Mouse (Mus musculus): Measurements from ENCODE around the gene Tmem204. TPM values are rescaled to one million over a fixed set of nuclear protein-coding genes. Genes with fewer than 3 reads are reported as not detected.

Tmem204 gene
- total and polyA plus RNA-seq, 2 experiments from 2014 or later, result 8.3 to 11.2 TPM

- WGBS, result 66% methylated on average over 4 of the region's 4 CpGs
- H3K27ac ChIP-seq (ENCODE audit: low read depth, low read length), result no peak overlapping the region
- H3K27me3 ChIP-seq (ENCODE audit: insufficient read depth, low read length), result no peaks in the 10 kb centered on the region
- H3K9ac ChIP-seq (replicated peaks; ENCODE audit: low read length, poor library complexity, severe bottlenecking), result no peak overlapping the region
- TF ChIP-seq CTCF (IDR thresholded peaks at IDR 0.05), result peak; percentile 52
- peak; percentile 7 for DNase-seq (ENCODE audit: low spot score)
- no peak for ATAC-seq (ENCODE audit: low FRiP score)
- H3K4me3 ChIP-seq (ENCODE audit: low read depth, low read length), result no peak overlapping the region
- H3K36me3 ChIP-seq (ENCODE audit: insufficient read depth, low read length), result peaks cover 54% of the 10 kb centered on the region
- no peaks in the 10 kb centered on the region for H3K9me3 ChIP-seq (ENCODE audit: low read length)
- no peaks in the 10 kb centered on the region for H3K4me1 ChIP-seq (ENCODE audit: insufficient read depth, low read length)
- no peak overlapping the region for H3K4me2 ChIP-seq (ENCODE audit: low read depth, low read length, poor library complexity, severe bottlenecking)
Observed at GRCm38 (mm10) chr17:25036183-25036582, 47.2 kb downstream of the Tmem204 start.

GRCm38 (mm10) chr17:25016292-25017132 lies 66.9 kb downstream of the Tmem204 start:
- H3K27me3 ChIP-seq (ENCODE audit: insufficient read depth, low read length), result no peaks in the 10 kb centered on the region
- H3K4me1 ChIP-seq (ENCODE audit: insufficient read depth, low read length), result peaks cover 10% of the 10 kb centered on the region
- peak overlapping the region; percentile 97 for H3K4me2 ChIP-seq (ENCODE audit: low read depth, low read length, poor library complexity, severe bottlenecking)
- peak; percentile 89 for DNase-seq (ENCODE audit: low spot score)
- peak overlapping the region; percentile 65 for H3K9ac ChIP-seq (replicated peaks; ENCODE audit: low read length, poor library complexity, severe bottlenecking)
- TF ChIP-seq CTCF (IDR thresholded peaks at IDR 0.05), result peak; percentile 52
- peaks cover 8% of the 10 kb centered on the region; the same call in 1 of the 2 replicates for H3K36me3 ChIP-seq (ENCODE audit: insufficient read depth, low read length)
- under 1% methylated on average over 55 of the region's 55 CpGs for WGBS
- H3K9me3 ChIP-seq (ENCODE audit: low read length), result no peaks in the 10 kb centered on the region
- ATAC-seq (ENCODE audit: low FRiP score), result peak; percentile 88
- H3K27ac ChIP-seq (ENCODE audit: low read depth, low read length), result peak overlapping the region; percentile 68
- H3K4me3 ChIP-seq (ENCODE audit: low read depth, low read length), result peak overlapping the region; percentile 81

- peaks cover 10% of the 10 kb centered on the region for H3K4me1 ChIP-seq (ENCODE audit: insufficient read depth, low read length)
- DNase-seq (ENCODE audit: low spot score) (peak; percentile 100), ATAC-seq (ENCODE audit: low FRiP score) (peak; percentile 98)
- no peaks in the 10 kb centered on the region for H3K9me3 ChIP-seq (ENCODE audit: low read length)
- peak within 1 kb of the TSS; percentile 75 for H3K9ac ChIP-seq (replicated peaks; ENCODE audit: low read length, poor library complexity, severe bottlenecking)
- peak within 1 kb of the TSS; percentile 81 for H3K4me3 ChIP-seq (ENCODE audit: low read depth, low read length)
- WGBS, result under 1% methylated on average over 59 of the region's 62 CpGs
- H3K36me3 ChIP-seq (ENCODE audit: insufficient read depth, low read length), result peaks cover 12% of the 10 kb centered on the region; the same call in 1 of the 2 replicates
- TF ChIP-seq CTCF (IDR thresholded peaks at IDR 0.05), result no peak
- peak within 1 kb of the TSS; percentile 100 for H3K4me2 ChIP-seq (ENCODE audit: low read depth, low read length, poor library complexity, severe bottlenecking)
- no peaks in the 10 kb centered on the region for H3K27me3 ChIP-seq (ENCODE audit: insufficient read depth, low read length)
- H3K27ac ChIP-seq (ENCODE audit: low read depth, low read length), result peak within 1 kb of the TSS; percentile 77
Observed at GRCm38 (mm10) chr17:25015655-25016291, 67.6 kb downstream of the Tmem204 start, which contains the start of the genes Cramp1l and Ift140. Gene Cramp1l (minus strand): TSS chr17:25015788. Gene Ift140 (plus strand): TSS chr17:25016085.

GRCm38 (mm10) chr17:25014841-25015570 lies 68.4 kb downstream of the Tmem204 start:
- ATAC-seq (ENCODE audit: low FRiP score) (peak; percentile 15; the same call in 1 of the 2 replicates), DNase-seq (ENCODE audit: low spot score) (peak; percentile 45)
- H3K36me3 ChIP-seq (ENCODE audit: insufficient read depth, low read length), result peaks cover 10% of the 10 kb centered on the region; the same call in 1 of the 2 replicates
- peak overlapping the region; percentile 100 for H3K4me2 ChIP-seq (ENCODE audit: low read depth, low read length, poor library complexity, severe bottlenecking)
- no peak for TF ChIP-seq CTCF (IDR thresholded peaks at IDR 0.05)
- H3K4me3 ChIP-seq (ENCODE audit: low read depth, low read length), result peak overlapping the region; percentile 81
- no peaks in the 10 kb centered on the region for H3K27me3 ChIP-seq (ENCODE audit: insufficient read depth, low read length)
- peak overlapping the region; percentile 77 for H3K27ac ChIP-seq (ENCODE audit: low read depth, low read length)
- H3K4me1 ChIP-seq (ENCODE audit: insufficient read depth, low read length), result peaks cover 10% of the 10 kb centered on the region
- WGBS, result under 1% methylated on average over 34 of the region's 39 CpGs
- H3K9me3 ChIP-seq (ENCODE audit: low read length), result no peaks in the 10 kb centered on the region
- H3K9ac ChIP-seq (replicated peaks; ENCODE audit: low read length, poor library complexity, severe bottlenecking), result peak overlapping the region; percentile 75

- H3K27me3 ChIP-seq (ENCODE audit: insufficient read depth, low read length), result no peaks in the 10 kb centered on the region
- peaks cover 10% of the 10 kb centered on the region for H3K4me1 ChIP-seq (ENCODE audit: insufficient read depth, low read length)
- H3K9me3 ChIP-seq (ENCODE audit: low read length), result no peaks in the 10 kb centered on the region
- H3K27ac ChIP-seq (ENCODE audit: low read depth, low read length), result peak overlapping the region; percentile 62
- no peak for ATAC-seq (ENCODE audit: low FRiP score)
- WGBS, result under 1% methylated on average over 55 of the region's 81 CpGs
- H3K4me2 ChIP-seq (ENCODE audit: low read depth, low read length, poor library complexity, severe bottlenecking), result peak overlapping the region; percentile 100
- no peak for TF ChIP-seq CTCF (IDR thresholded peaks at IDR 0.05)
- H3K36me3 ChIP-seq (ENCODE audit: insufficient read depth, low read length), result peaks cover 10% of the 10 kb centered on the region; the same call in 1 of the 2 replicates
- peak overlapping the region; percentile 81 for H3K4me3 ChIP-seq (ENCODE audit: low read depth, low read length)
- H3K9ac ChIP-seq (replicated peaks; ENCODE audit: low read length, poor library complexity, severe bottlenecking), result peak overlapping the region; percentile 75
- peak; percentile 6 for DNase-seq (ENCODE audit: low spot score)
Observed at GRCm38 (mm10) chr17:25013606-25014501, 69.5 kb downstream of the Tmem204 start.

Other genes starting within 250 kb of the Tmem204 start
- gene Hagh, start 243.4 kb downstream of the Tmem204 start, total RNA-seq (2014; rRNA removed), result 73.6 and 119 TPM in 2 replicates
- gene Hagh, start 243.4 kb downstream of the Tmem204 start, polyA plus RNA-seq (2015; fragmentation: Nextera tagmentation; extraction: Ambion mirVana), result 74.0 and 79.5 TPM in 2 replicates
- 11.7 and 14.0 TPM in 2 replicates for gene Fahd1, start 233.2 kb downstream of the Tmem204 start, total RNA-seq (2014; rRNA removed)
- gene Fahd1, start 233.2 kb downstream of the Tmem204 start, polyA plus RNA-seq (2015; fragmentation: Nextera tagmentation; extraction: Ambion mirVana), result 18.2 and 20.8 TPM in 2 replicates
- gene Igfals, start 217.6 kb downstream of the Tmem204 start, total RNA-seq (2014; rRNA removed), result 0.28 TPM in 1 of 2 replicates, not detected in the other
- gene Igfals, start 217.6 kb downstream of the Tmem204 start, polyA plus RNA-seq (2015; fragmentation: Nextera tagmentation; extraction: Ambion mirVana), result 0.31 TPM in 1 of 2 replicates, not detected in the other
- gene Nubp2, start 197.2 kb downstream of the Tmem204 start, total RNA-seq (2014; rRNA removed), result 39.6 and 60.2 TPM in 2 replicates
- 55.8 and 63.9 TPM in 2 replicates for gene Nubp2, start 197.2 kb downstream of the Tmem204 start, polyA plus RNA-seq (2015; fragmentation: Nextera tagmentation; extraction: Ambion mirVana)
- 87.5 and 105 TPM in 2 replicates for gene Spsb3, start 196.9 kb downstream of the Tmem204 start, total RNA-seq (2014; rRNA removed)
- 100 and 110 TPM in 2 replicates for gene Spsb3, start 196.9 kb downstream of the Tmem204 start, polyA plus RNA-seq (2015; fragmentation: Nextera tagmentation; extraction: Ambion mirVana)
- 29.7 and 31.7 TPM in 2 replicates for gene Eme2, start 188.5 kb downstream of the Tmem204 start, total RNA-seq (2014; rRNA removed)
- 20.2 and 22.5 TPM in 2 replicates for gene Eme2, start 188.5 kb downstream of the Tmem204 start, polyA plus RNA-seq (2015; fragmentation: Nextera tagmentation; extraction: Ambion mirVana)
- gene Mrps34, start 188.5 kb downstream of the Tmem204 start, total RNA-seq (2014; rRNA removed), result 43.8 and 46.1 TPM in 2 replicates
- gene Mrps34, start 188.5 kb downstream of the Tmem204 start, polyA plus RNA-seq (2015; fragmentation: Nextera tagmentation; extraction: Ambion mirVana), result 128 and 131 TPM in 2 replicates
- 54.4 and 65.3 TPM in 2 replicates for gene Nme3, start 187.1 kb downstream of the Tmem204 start, total RNA-seq (2014; rRNA removed)
- 98.3 and 105 TPM in 2 replicates for gene Nme3, start 187.1 kb downstream of the Tmem204 start, polyA plus RNA-seq (2015; fragmentation: Nextera tagmentation; extraction: Ambion mirVana)
- 153 and 168 TPM in 2 replicates for gene Mapk8ip3, start 146.6 kb downstream of the Tmem204 start, total RNA-seq (2014; rRNA removed)
- 70.5 and 72.5 TPM in 2 replicates for gene Mapk8ip3, start 146.6 kb downstream of the Tmem204 start, polyA plus RNA-seq (2015; fragmentation: Nextera tagmentation; extraction: Ambion mirVana)
- 60.7 and 61.0 TPM in 2 replicates for gene Jpt2, start 122.9 kb downstream of the Tmem204 start, total RNA-seq (2014; rRNA removed)
- gene Jpt2, start 122.9 kb downstream of the Tmem204 start, polyA plus RNA-seq (2015; fragmentation: Nextera tagmentation; extraction: Ambion mirVana), result 64.5 and 66.7 TPM in 2 replicates
- 17.4 and 22.3 TPM in 2 replicates for gene Cramp1l, start 67.8 kb downstream of the Tmem204 start, total RNA-seq (2014; rRNA removed)
- 2.7 and 3.2 TPM in 2 replicates for gene Cramp1l, start 67.8 kb downstream of the Tmem204 start, polyA plus RNA-seq (2015; fragmentation: Nextera tagmentation; extraction: Ambion mirVana)
- gene Ift140, start 67.5 kb downstream of the Tmem204 start, total RNA-seq (2014; rRNA removed), result 22.7 and 39.8 TPM in 2 replicates
- gene Ift140, start 67.5 kb downstream of the Tmem204 start, polyA plus RNA-seq (2015; fragmentation: Nextera tagmentation; extraction: Ambion mirVana), result 13.5 and 14.4 TPM in 2 replicates
- 45.0 and 56.3 TPM in 2 replicates for gene Telo2, start 32.4 kb upstream of the Tmem204 start, total RNA-seq (2014; rRNA removed)
- 34.9 and 36.5 TPM in 2 replicates for gene Telo2, start 32.4 kb upstream of the Tmem204 start, polyA plus RNA-seq (2015; fragmentation: Nextera tagmentation; extraction: Ambion mirVana)
- 0.42 TPM in 1 of 2 replicates, not detected in the other for gene Ptx4, start 37.2 kb upstream of the Tmem204 start, total RNA-seq (2014; rRNA removed)
- 0.20 and 0.59 TPM in 2 replicates for gene Ptx4, start 37.2 kb upstream of the Tmem204 start, polyA plus RNA-seq (2015; fragmentation: Nextera tagmentation; extraction: Ambion mirVana)
- 37.9 and 39.5 TPM in 2 replicates for gene Clcn7, start 49.8 kb upstream of the Tmem204 start, total RNA-seq (2014; rRNA removed)
- 25.5 and 26.7 TPM in 2 replicates for gene Clcn7, start 49.8 kb upstream of the Tmem204 start, polyA plus RNA-seq (2015; fragmentation: Nextera tagmentation; extraction: Ambion mirVana)
- not detected in 2 replicates for gene Ccdc154, start 78.9 kb upstream of the Tmem204 start, total RNA-seq (2014; rRNA removed)
- not detected in 2 replicates for gene Ccdc154, start 78.9 kb upstream of the Tmem204 start, polyA plus RNA-seq (2015; fragmentation: Nextera tagmentation; extraction: Ambion mirVana)
- gene Gm38655, start 91.9 kb upstream of the Tmem204 start, total RNA-seq (2014; rRNA removed), result 0.57 TPM in 1 of 2 replicates, not detected in the other
- gene Gm38655, start 91.9 kb upstream of the Tmem204 start, polyA plus RNA-seq (2015; fragmentation: Nextera tagmentation; extraction: Ambion mirVana), result not detected in 2 replicates
- 16.8 and 17.9 TPM in 2 replicates for gene BC003965, start 101.0 kb upstream of the Tmem204 start, total RNA-seq (2014; rRNA removed)
- 30.2 and 30.3 TPM in 2 replicates for gene BC003965, start 101.0 kb upstream of the Tmem204 start, polyA plus RNA-seq (2015; fragmentation: Nextera tagmentation; extraction: Ambion mirVana)
- 34.1 and 34.7 TPM in 2 replicates for gene Unkl, start 104.8 kb upstream of the Tmem204 start, total RNA-seq (2014; rRNA removed)
- gene Unkl, start 104.8 kb upstream of the Tmem204 start, polyA plus RNA-seq (2015; fragmentation: Nextera tagmentation; extraction: Ambion mirVana), result 17.3 and 19.5 TPM in 2 replicates
- 97.2 and 104 TPM in 2 replicates for gene Gnptg, start 156.5 kb upstream of the Tmem204 start, total RNA-seq (2014; rRNA removed)
- gene Gnptg, start 156.5 kb upstream of the Tmem204 start, polyA plus RNA-seq (2015; fragmentation: Nextera tagmentation; extraction: Ambion mirVana), result 127 and 134 TPM in 2 replicates
- 39.6 and 40.1 TPM in 2 replicates for gene Tsr3, start 156.6 kb upstream of the Tmem204 start, total RNA-seq (2014; rRNA removed)
- gene Tsr3, start 156.6 kb upstream of the Tmem204 start, polyA plus RNA-seq (2015; fragmentation: Nextera tagmentation; extraction: Ambion mirVana), result 74.2 and 76.2 TPM in 2 replicates
- gene Baiap3, start 172.8 kb upstream of the Tmem204 start, total RNA-seq (2014; rRNA removed), result 94.2 and 98.4 TPM in 2 replicates
- gene Baiap3, start 172.8 kb upstream of the Tmem204 start, polyA plus RNA-seq (2015; fragmentation: Nextera tagmentation; extraction: Ambion mirVana), result 48.4 and 49.9 TPM in 2 replicates
- 444 and 524 TPM in 2 replicates for gene Ube2i, start 191.0 kb upstream of the Tmem204 start, total RNA-seq (2014; rRNA removed)
- gene Ube2i, start 191.0 kb upstream of the Tmem204 start, polyA plus RNA-seq (2015; fragmentation: Nextera tagmentation; extraction: Ambion mirVana), result 401 and 432 TPM in 2 replicates
- gene Prss34, start 214.8 kb upstream of the Tmem204 start, total RNA-seq (2014; rRNA removed), result not detected in 2 replicates
- gene Prss34, start 214.8 kb upstream of the Tmem204 start, polyA plus RNA-seq (2015; fragmentation: Nextera tagmentation; extraction: Ambion mirVana), result not detected in 2 replicates
- gene Prss28, start 225.1 kb upstream of the Tmem204 start, total RNA-seq (2014; rRNA removed), result not detected in 2 replicates
- not detected in 2 replicates for gene Prss28, start 225.1 kb upstream of the Tmem204 start, polyA plus RNA-seq (2015; fragmentation: Nextera tagmentation; extraction: Ambion mirVana)
- gene Prss29, start 235.1 kb upstream of the Tmem204 start, total RNA-seq (2014; rRNA removed), result not detected in 2 replicates
- not detected in 2 replicates for gene Prss29, start 235.1 kb upstream of the Tmem204 start, polyA plus RNA-seq (2015; fragmentation: Nextera tagmentation; extraction: Ambion mirVana)